Mouse (Mus musculus) kidney, adult 9 months (tissue): ENCODE results near the gene Olfr195.
"Not testable (repeated sequence)": the region's sequence is repeated elsewhere in the genome, so short reads cannot be mapped to it uniquely, and the experiment has no call there.

ENCODE experiments used
- DNase-seq: peaks from one replicate; pipeline ENCODE4 v3.0.0; 2022

Olfr195 gene

GRCm38 (mm10) chr16:59146746-59147145 is at the start of gene Olfr195:
Gene Olfr195, plus strand, starts transcription at chr16:59147046.
- DNase-seq, result no peak

GRCm38 (mm10) chr16:59105312-59105711 is 41.5 kb upstream of the Olfr195 start:
- no peak for DNase-seq

- not testable (repeated sequence) for DNase-seq
Measured at GRCm38 (mm10) chr16:59108522-59108921, 38.3 kb upstream of the Olfr195 start.

- no peak for DNase-seq
Measured at GRCm38 (mm10) chr16:59111781-59112180, 35.1 kb upstream of the Olfr195 start, which contains the start of gene Olfr193. Gene Olfr193, minus strand, starts transcription at chr16:59111881.

GRCm38 (mm10) chr16:59120969-59121368 is 25.9 kb upstream of the Olfr195 start, which contains the start of gene Olfr194:
Gene Olfr194, minus strand, starts transcription at chr16:59121069.
- no peak for DNase-seq

- DNase-seq, result no peak
Measured at GRCm38 (mm10) chr16:59130740-59131139, 16.1 kb upstream of the Olfr195 start.

GRCm38 (mm10) chr16:59141105-59141504 is 5.7 kb upstream of the Olfr195 start:
- DNase-seq, result no peak

- DNase-seq, result no peak
Measured at GRCm38 (mm10) chr16:59151996-59152395, 5.2 kb downstream of the Olfr195 start.

- DNase-seq, result no peak
Measured at GRCm38 (mm10) chr16:59170354-59170753, 23.5 kb downstream of the Olfr195 start, which contains the start of gene Olfr196. Gene Olfr196, minus strand, starts transcription at chr16:59170454.
